Mouse (Mus musculus) MEL (cell line): ENCODE results near the gene Plxnd1. TPM values are rescaled to one million over a fixed set of nuclear protein-coding genes. Genes with fewer than 3 reads are reported as not detected.

Experiments used
- DNase-seq: peaks from one replicate; pipeline ENCODE4 v3.0.0; 2011; ENCODE audit warnings: low read depth, low spot score
- H3K27ac ChIP-seq: 2 replicates; pipeline ENCODE4 v1.5.1; 2012; ENCODE audit warnings: low read depth, mild to moderate bottlenecking, control low read depth, low read length, moderate library complexity; ENCODE audit not compliant: control insufficient read depth
- H3K27me3 ChIP-seq, 2 experiments: fragments of 150-350 bp in 1 of 2; sonication (generic) in 1 of 2; 2 replicates each; pipeline ENCODE4 v1.6.1; 2012; ENCODE audit warnings: low read length in 2 of 2, mild to moderate bottlenecking in 2 of 2, improper control_type of control experiment in 1 of 2, moderate library complexity in 1 of 2; ENCODE audit not compliant: insufficient read depth in 2 of 2, control insufficient read depth in 1 of 2
- H3K36me3 ChIP-seq, 2 experiments: 2 replicates each; pipeline ENCODE4 v1.6.1; 2012 to 2014; ENCODE audit warnings: low read length in 2 of 2, improper control_type of control experiment in 1 of 2, inconsistent platforms in 1 of 2, mild to moderate bottlenecking in 1 of 2; ENCODE audit not compliant: insufficient read depth in 2 of 2, control insufficient read depth in 1 of 2
- H3K4me1 ChIP-seq, 2 experiments: fragments of 150-350 bp in 1 of 2; sonication (generic) in 1 of 2; 2 replicates each; pipeline ENCODE4 v1.6.1; 2012; ENCODE audit warnings: low read length in 2 of 2, improper control_type of control experiment in 1 of 2, mild to moderate bottlenecking in 1 of 2; ENCODE audit not compliant: insufficient read depth in 2 of 2, control insufficient read depth in 1 of 2
- H3K4me3 ChIP-seq, 2 experiments: fragments of 150-350 bp in 1 of 2; sonication (generic) in 1 of 2; 2 replicates each; pipeline ENCODE4 v1.5.1; 2012; ENCODE audit warnings: low read depth in 2 of 2, low read length in 2 of 2, mild to moderate bottlenecking in 2 of 2, moderate library complexity in 2 of 2, control low read depth in 1 of 2, improper control_type of control experiment in 1 of 2; ENCODE audit not compliant: control insufficient read depth in 1 of 2, insufficient read depth in 1 of 2
- H3K79me2 ChIP-seq: 2 replicates; pipeline ENCODE4 v1.6.1; 2012; ENCODE audit warnings: mild to moderate bottlenecking, low read length, moderate library complexity; ENCODE audit not compliant: control insufficient read depth, poor library complexity, insufficient read depth
- H3K9ac ChIP-seq: 2 replicates; pipeline ENCODE4 v1.6.1; 2012; ENCODE audit warnings: low read depth, mild to moderate bottlenecking, control low read depth, low read length, moderate library complexity; ENCODE audit not compliant: control insufficient read depth, poor library complexity, severe bottlenecking
- H3K9me3 ChIP-seq: fragments of 150-350 bp; sonication (generic); replicated peaks from 2 replicates; pipeline ENCODE4 v1.6.1; 2012; ENCODE audit warnings: mild to moderate bottlenecking, low read length, improper control_type of control experiment, moderate library complexity; ENCODE audit not compliant: insufficient read depth
- CHD1 ChIP-seq: IDR thresholded peaks from 2 replicates; pipeline ENCODE4 v1.6.1; 2012; ENCODE audit warnings: low read depth, mild to moderate bottlenecking, inconsistent platforms, low read length, improper control_type of control experiment
- CHD2 ChIP-seq: IDR thresholded peaks from 2 replicates; pipeline ENCODE4 v1.6.1; 2011; ENCODE audit warnings: low read length, improper control_type of control experiment
- CTCF ChIP-seq, 3 experiments: IDR thresholded peaks in 2 of 3; conservative IDR thresholded peaks in 1 of 3; 2 replicates each; pipeline ENCODE4 v1.5.1; 2011 to 2012; ENCODE audit warnings: low read length in 3 of 3, low read depth in 2 of 3, mild to moderate bottlenecking in 2 of 3, improper control_type of control experiment in 1 of 3, inconsistent platforms in 1 of 3, mixed read lengths in 1 of 3, moderate library complexity in 1 of 3; ENCODE audit not compliant: control insufficient read depth in 1 of 3, insufficient read depth in 1 of 3, poor library complexity in 1 of 3, severe bottlenecking in 1 of 3
- EP300 ChIP-seq, 2 experiments: IDR thresholded peaks; 2 replicates each; pipeline ENCODE4 v1.6.1; 2011; ENCODE audit warnings: improper control_type of control experiment in 2 of 2, low read length in 2 of 2, low read depth in 1 of 2, mild to moderate bottlenecking in 1 of 2
- JUND ChIP-seq: IDR thresholded peaks from 2 replicates; pipeline ENCODE4 v1.6.1; 2011; ENCODE audit warnings: low read depth, mild to moderate bottlenecking, improper control_type of control experiment, low read length
- MAZ ChIP-seq: IDR thresholded peaks from 2 replicates; pipeline ENCODE4 v1.6.1; 2012; ENCODE audit warnings: low read depth, mild to moderate bottlenecking, inconsistent platforms, low read length, improper control_type of control experiment
- MEF2A ChIP-seq: IDR thresholded peaks from 2 replicates; pipeline ENCODE4 v1.6.1; 2014; ENCODE audit warnings: low read depth, mild to moderate bottlenecking, inconsistent platforms, low read length, improper control_type of control experiment; ENCODE audit not compliant: poor library complexity, insufficient replicate concordance, severe bottlenecking; ENCODE audit errors: extremely low read depth
- MXI1 ChIP-seq: IDR thresholded peaks from 2 replicates; pipeline ENCODE4 v1.6.1; 2011; ENCODE audit warnings: mild to moderate bottlenecking, low read depth, low read length, improper control_type of control experiment
- MYC ChIP-seq: IDR thresholded peaks from 2 replicates; pipeline ENCODE4 v1.6.1; 2011; ENCODE audit warnings: low read depth, mild to moderate bottlenecking, low read length, improper control_type of control experiment, moderate library complexity
- NRF1 ChIP-seq: IDR thresholded peaks from 2 replicates; pipeline ENCODE4 v1.6.1; 2014; ENCODE audit warnings: low read depth, mild to moderate bottlenecking, inconsistent platforms, low read length, improper control_type of control experiment, moderate library complexity; ENCODE audit not compliant: poor library complexity, insufficient read depth, severe bottlenecking
- POLR2AphosphoS2 ChIP-seq: IDR thresholded peaks from 2 replicates; pipeline ENCODE4 v1.6.1; 2011; ENCODE audit warnings: low read length, improper control_type of control experiment
- RCOR1 ChIP-seq: IDR thresholded peaks from 2 replicates; pipeline ENCODE4 v1.6.1; 2012; ENCODE audit warnings: low read depth, mild to moderate bottlenecking, inconsistent platforms, low read length, improper control_type of control experiment
- UBTF ChIP-seq: IDR thresholded peaks from 2 replicates; pipeline ENCODE4 v1.6.1; 2012; ENCODE audit warnings: low read depth, mild to moderate bottlenecking, inconsistent platforms, low read length, improper control_type of control experiment, moderate library complexity, borderline replicate concordance; ENCODE audit not compliant: insufficient read depth
- ZKSCAN1 ChIP-seq: IDR thresholded peaks from 2 replicates; pipeline ENCODE4 v1.6.1; 2012; ENCODE audit warnings: low read depth, mild to moderate bottlenecking, inconsistent platforms, low read length, improper control_type of control experiment, moderate library complexity
- ZMIZ1 ChIP-seq: IDR thresholded peaks from 2 replicates; pipeline ENCODE4 v1.6.1; 2012; ENCODE audit warnings: low read depth, mild to moderate bottlenecking, inconsistent platforms, low read length, improper control_type of control experiment, moderate library complexity
- ZNF384 ChIP-seq: IDR thresholded peaks from 2 replicates; pipeline ENCODE4 v1.6.1; 2012; ENCODE audit warnings: low read depth, mild to moderate bottlenecking, inconsistent platforms, low read length, improper control_type of control experiment
- polyA plus RNA-seq, 2 experiments: library from polyadenylated mRNA; stranded (reverse) in 1 of 2; unstranded in 1 of 2; fragments of >175 nt in 1 of 2; fragments of >200 nt in 1 of 2; gene quantifications; 2 replicates each; pipeline versions ENCODE4 v1.2.1 to v1.2.4; 2012; ENCODE audit warnings: low replicate concordance in 2 of 2, low read depth in 1 of 2; ENCODE audit not compliant: insufficient read length in 2 of 2, insufficient read depth in 1 of 2, missing spikeins in 1 of 2
- total RNA-seq: library from RNA; depleted of rRNA; stranded (reverse); fragments of 300-350 nt; gene quantifications from 2 replicates; pipeline ENCODE4 v1.2.3, GENCODE M21; 2012

Gene Plxnd1
- total and polyA plus RNA-seq, 3 experiments = 4.8 to 19.2 TPM; not detected in 1

DNA sequence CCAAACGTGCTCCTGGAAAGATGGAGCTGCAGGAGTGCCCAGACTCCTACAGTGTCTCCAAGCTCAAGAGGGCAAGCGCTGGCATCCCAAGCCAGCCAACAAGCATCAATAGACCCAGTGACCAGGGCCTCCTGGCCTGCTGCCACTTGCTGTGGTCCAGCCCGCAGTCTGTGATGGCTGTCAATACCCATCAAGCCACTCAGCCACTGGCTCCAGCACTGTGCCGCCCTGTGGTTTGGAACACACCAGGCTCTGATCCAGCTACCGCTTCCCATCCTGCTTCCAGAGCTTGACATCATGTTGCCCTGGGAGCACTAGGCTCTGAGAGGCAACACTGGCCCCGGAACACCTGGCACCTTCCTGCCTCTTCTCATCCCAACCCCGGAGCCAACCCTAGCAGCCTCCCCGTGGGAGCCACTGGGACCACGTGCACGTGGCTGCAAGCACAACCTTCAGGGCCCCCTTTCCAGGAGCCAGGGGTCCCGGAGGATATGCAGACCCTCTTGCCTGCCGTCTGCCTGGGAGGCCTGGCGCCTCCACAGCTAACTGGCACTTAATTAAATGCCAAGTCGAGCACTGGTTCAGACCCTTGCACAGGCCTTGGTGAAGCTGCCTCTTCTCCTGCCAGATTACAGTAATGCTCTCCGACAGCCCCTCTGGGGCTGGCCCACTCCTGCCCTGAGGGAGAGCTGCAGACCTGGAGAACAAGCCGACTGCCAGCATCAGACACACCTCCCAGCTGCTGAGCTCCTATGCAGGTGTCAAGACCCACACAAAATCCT, 20.7 kb downstream of the Plxnd1 start:
- no peaks in the 10 kb centered on the region for H3K36me3 ChIP-seq
- H3K27me3 ChIP-seq = no peaks in the 10 kb centered on the region
- no peak overlapping the region for H3K4me3 ChIP-seq
- H3K79me2 ChIP-seq = no peaks in the 10 kb centered on the region
- no peaks in the 10 kb centered on the region for H3K4me1 ChIP-seq
- H3K9me3 ChIP-seq = no peaks in the 10 kb centered on the region
- no peak for DNase-seq
- no peak overlapping the region for H3K27ac ChIP-seq
- TF ChIP-seq ZKSCAN1 = no peak
- H3K9ac ChIP-seq = no peak overlapping the region

GRCm38 (mm10) chr6:115973139-115973875, 21.5 kb downstream of the Plxnd1 start:
- no peaks in the 10 kb centered on the region for H3K36me3 ChIP-seq
- DNase-seq = no peak
- no peak overlapping the region for H3K27ac ChIP-seq
- no peaks in the 10 kb centered on the region for H3K4me1 ChIP-seq
- no peaks in the 10 kb centered on the region for H3K9me3 ChIP-seq
- H3K9ac ChIP-seq = no peak overlapping the region
- no peak for TF ChIP-seq CHD1
- no peak for TF ChIP-seq RCOR1
- no peak for TF ChIP-seq MAZ
- no peak for TF ChIP-seq MEF2A
- TF ChIP-seq JUND = no peak
- no peak for TF ChIP-seq CTCF (IDR thresholded peaks at IDR 0.05 in 2 of 3, conservative IDR thresholded peaks at IDR 0.05 in 1 of 3; ENCODE audit: control insufficient read depth in 1 of 3, insufficient read depth in 1 of 3, low read depth in 2 of 3, low read length in 3 of 3, poor library complexity in 1 of 3, severe bottlenecking in 1 of 3)
- no peak for TF ChIP-seq EP300 (IDR thresholded peaks at IDR 0.05; ENCODE audit: low read depth in 1 of 2, low read length in 2 of 2)
- TF ChIP-seq UBTF = no peak
- TF ChIP-seq ZNF384 = no peak
- no peak for TF ChIP-seq ZKSCAN1
- no peak for TF ChIP-seq MYC
- TF ChIP-seq NRF1 = no peak
- no peak for TF ChIP-seq CHD2
- TF ChIP-seq POLR2AphosphoS2 = no peak
- TF ChIP-seq ZMIZ1 = no peak
- no peak for TF ChIP-seq MXI1
- H3K79me2 ChIP-seq = no peaks in the 10 kb centered on the region
- no peak overlapping the region for H3K4me3 ChIP-seq
- H3K27me3 ChIP-seq = no peaks in the 10 kb centered on the region
